Mouse (Mus musculus): ENCODE measurements around the gene Zfp715.
"Not testable (repeated sequence)": the region's sequence is repeated elsewhere in the genome, so short reads cannot be mapped to it uniquely, and the experiment has no call there.

Gene Zfp715

GRCm38 (mm10) chr7:43277401-43277800 lies 35.7 kb downstream of the Zfp715 start:
- Histone ChIP-seq H3K4me3 (replicated peaks; ENCODE audit: low read length) (no peak overlapping the region), H3K36me3 (ENCODE audit: insufficient read depth, low read length) (no peaks in the 10 kb centered on the region), H3K4me1 (replicated peaks; ENCODE audit: low read depth, low read length) (peaks cover 67% of the 10 kb centered on the region), H3K27me3 (ENCODE audit: insufficient read depth, low read length) (no peaks in the 10 kb centered on the region), H3K9me3 (ENCODE audit: low read length) (no peaks in the 10 kb centered on the region)
- TF ChIP-seq CTCF (conservative IDR thresholded peaks at IDR 0.05; ENCODE audit: low read length) = no peak
- TF ChIP-seq NANOG (IDR thresholded peaks at IDR 0.05; ENCODE audit: borderline replicate concordance, low read length) = no peak
- TF ChIP-seq POU5F1 (IDR thresholded peaks at IDR 0.05; ENCODE audit: borderline replicate concordance, low read length) = no peak

- H3K36me3 ChIP-seq (ENCODE audit: insufficient read depth, low read length); H3K27me3 ChIP-seq (ENCODE audit: insufficient read depth, low read length); H3K4me3 ChIP-seq (replicated peaks; ENCODE audit: low read length); H3K9me3 ChIP-seq (ENCODE audit: low read length): not testable (repeated sequence)
- TF ChIP-seq CTCF (conservative IDR thresholded peaks at IDR 0.05; ENCODE audit: low read length) = peak; percentile 26; the same call in 1 of the 2 replicates
- H3K4me1 ChIP-seq (replicated peaks; ENCODE audit: low read depth, low read length) = peaks cover 80% of the 10 kb centered on the region
Measured at GRCm38 (mm10) chr7:43276178-43276577, 36.9 kb downstream of the Zfp715 start.

- no peaks in the 10 kb centered on the region for H3K27me3 ChIP-seq (ENCODE audit: insufficient read depth, low read length)
- peaks cover 88% of the 10 kb centered on the region for H3K4me1 ChIP-seq (replicated peaks; ENCODE audit: low read depth, low read length)
- no peaks in the 10 kb centered on the region for H3K9me3 ChIP-seq (ENCODE audit: low read length)
- peaks cover 20% of the 10 kb centered on the region for H3K36me3 ChIP-seq (ENCODE audit: insufficient read depth, low read length)
- no peak overlapping the region for H3K4me3 ChIP-seq (replicated peaks; ENCODE audit: low read length)
- TF ChIP-seq CTCF (conservative IDR thresholded peaks at IDR 0.05; ENCODE audit: low read length) (no peak), NANOG (IDR thresholded peaks at IDR 0.05; ENCODE audit: borderline replicate concordance, low read length) (no peak), POU5F1 (IDR thresholded peaks at IDR 0.05; ENCODE audit: borderline replicate concordance, low read length) (no peak)
Measured at GRCm38 (mm10) chr7:43273476-43273875, 39.6 kb downstream of the Zfp715 start.

- peak overlapping the region; percentile 87 for H3K4me3 ChIP-seq (replicated peaks; ENCODE audit: low read length)
- H3K9me3 ChIP-seq (ENCODE audit: low read length); H3K27me3 ChIP-seq (ENCODE audit: insufficient read depth, low read length): not testable (repeated sequence)
- H3K36me3 ChIP-seq (ENCODE audit: insufficient read depth, low read length) = peaks cover 47% of the 10 kb centered on the region
- peaks cover 51% of the 10 kb centered on the region for H3K4me1 ChIP-seq (replicated peaks; ENCODE audit: low read depth, low read length)
Measured at GRCm38 (mm10) chr7:43267359-43267758, 45.7 kb downstream of the Zfp715 start.

- Histone ChIP-seq H3K4me1 (replicated peaks; ENCODE audit: low read depth, low read length) (peaks cover 46% of the 10 kb centered on the region), H3K9me3 (ENCODE audit: low read length) (no peaks in the 10 kb centered on the region), H3K4me3 (replicated peaks; ENCODE audit: low read length) (peak overlapping the region; percentile 88), H3K36me3 (ENCODE audit: insufficient read depth, low read length) (peaks cover 29% of the 10 kb centered on the region), H3K27me3 (ENCODE audit: insufficient read depth, low read length) (no peaks in the 10 kb centered on the region)
- no peak for TF ChIP-seq CTCF (conservative IDR thresholded peaks at IDR 0.05; ENCODE audit: low read length)
- TF ChIP-seq POU5F1 (IDR thresholded peaks at IDR 0.05; ENCODE audit: borderline replicate concordance, low read length) = no peak
- TF ChIP-seq NANOG (IDR thresholded peaks at IDR 0.05; ENCODE audit: borderline replicate concordance, low read length) = no peak
Measured at GRCm38 (mm10) chr7:43253540-43253939, 59.6 kb downstream of the Zfp715 start.

- H3K4me1 ChIP-seq (replicated peaks; ENCODE audit: low read depth, low read length) = peaks cover 31% of the 10 kb centered on the region
- H3K36me3 ChIP-seq (ENCODE audit: insufficient read depth, low read length); H3K4me3 ChIP-seq (replicated peaks; ENCODE audit: low read length); H3K9me3 ChIP-seq (ENCODE audit: low read length); H3K27me3 ChIP-seq (ENCODE audit: insufficient read depth, low read length): not testable (repeated sequence)
- TF ChIP-seq CTCF (conservative IDR thresholded peaks at IDR 0.05; ENCODE audit: low read length) = peak; percentile 11; the same call in 1 of the 2 replicates
Measured at GRCm38 (mm10) chr7:43250718-43251117, 62.4 kb downstream of the Zfp715 start.
